Mouse (Mus musculus) midbrain, embryonic 13.5 days (tissue): ENCODE measurements at regions not wholly inside any gene's neighbourhood (a gene's known extent, or its start where the extent isn't known, plus 50 kb on each side); places are given as distances from the start of the nearest gene placed in this dataset.

Experiments used
- ATAC-seq: fragments of 200-750 bp; cut with Nextera tagmentation; 2 replicates; pipeline ENCODE4 v1.8.0; 2017; ENCODE audit warnings: mild to moderate bottlenecking, moderate TSS enrichment, moderate library complexity
- H3K27ac ChIP-seq: fragments of 300-500 bp; sonication (generic); 2 replicates; pipeline ENCODE4 v1.5.1; 2015; ENCODE audit warnings: inconsistent platforms, mild to moderate bottlenecking, moderate library complexity
- H3K27me3 ChIP-seq: fragments of 300-500 bp; sonication (generic); 2 replicates; pipeline ENCODE4 v1.6.1; 2015; ENCODE audit warnings: mild to moderate bottlenecking, inconsistent platforms
- H3K36me3 ChIP-seq: fragments of 300-500 bp; sonication (generic); 2 replicates; pipeline ENCODE4 v1.6.1; 2015; ENCODE audit warnings: mild to moderate bottlenecking, inconsistent platforms
- H3K4me1 ChIP-seq: fragments of 300-500 bp; sonication (generic); replicated peaks from 2 replicates; pipeline ENCODE4 v1.6.1; 2015; ENCODE audit warnings: inconsistent platforms
- H3K4me2 ChIP-seq: fragments of 300-500 bp; sonication (generic); replicated peaks from 2 replicates; pipeline ENCODE4 v1.6.1; 2015; ENCODE audit warnings: moderate library complexity, mild to moderate bottlenecking, inconsistent platforms
- H3K4me3 ChIP-seq: fragments of 300-500 bp; sonication (generic); replicated peaks from 2 replicates; pipeline ENCODE4 v1.5.1; 2015; ENCODE audit warnings: mild to moderate bottlenecking, inconsistent platforms
- H3K9ac ChIP-seq: fragments of 300-500 bp; sonication (generic); replicated peaks from 2 replicates; pipeline ENCODE4 v1.6.1; 2015; ENCODE audit warnings: mild to moderate bottlenecking, inconsistent platforms
- H3K9me3 ChIP-seq: fragments of 300-500 bp; sonication (generic); 2 replicates; pipeline ENCODE4 v1.6.1; 2016; ENCODE audit warnings: mild to moderate bottlenecking, inconsistent platforms
- WGBS: fragments of 180-500 bp; shearing (Covaris S2); methylation state at CpG from one replicate; pipeline ENCODE4 v1.1.7; 2015; 5-methylcytosine and 5-hydroxymethylcytosine counted together

GRCm38 (mm10) chr17:84893273-84894033 is 63.1 kb upstream of the Ppm1b start:
- Histone ChIP-seq H3K9ac (no peak overlapping the region), H3K36me3 (no peaks in the 10 kb centered on the region), H3K4me2 (no peak overlapping the region), H3K27ac (no peak overlapping the region), H3K9me3 (no peaks in the 10 kb centered on the region), H3K4me1 (no peaks in the 10 kb centered on the region), H3K27me3 (no peaks in the 10 kb centered on the region), H3K4me3 (no peak overlapping the region)
- WGBS = 81% methylated on average over 16 of the region's 16 CpGs
- ATAC-seq = no peak

GRCm38 (mm10) chr17:84895526-84895925 is 61.0 kb upstream of the Ppm1b start:
- H3K9ac ChIP-seq = no peak overlapping the region
- no peak overlapping the region for H3K4me2 ChIP-seq
- 85% methylated on average over 3 of the region's 3 CpGs for WGBS
- no peaks in the 10 kb centered on the region for H3K36me3 ChIP-seq
- no peaks in the 10 kb centered on the region for H3K4me1 ChIP-seq
- H3K27me3 ChIP-seq = no peaks in the 10 kb centered on the region
- no peak for ATAC-seq
- no peak overlapping the region for H3K4me3 ChIP-seq
- H3K27ac ChIP-seq = no peak overlapping the region
- H3K9me3 ChIP-seq = no peaks in the 10 kb centered on the region

- Histone ChIP-seq H3K27ac (no peak overlapping the region), H3K27me3 (no peaks in the 10 kb centered on the region), H3K4me2 (no peak overlapping the region), H3K4me1 (no peaks in the 10 kb centered on the region), H3K9ac (no peak overlapping the region), H3K9me3 (no peaks in the 10 kb centered on the region), H3K36me3 (no peaks in the 10 kb centered on the region), H3K4me3 (no peak overlapping the region)
- WGBS = 88% methylated on average over 5 of the region's 5 CpGs
- no peak for ATAC-seq
These were observed 60.0 kb upstream of the Ppm1b start for GRCm38 (mm10) chr17:84896572-84896971.

GRCm38 (mm10) chr17:84898407-84898806 is 58.1 kb upstream of the Ppm1b start:
- H3K4me2 ChIP-seq = no peak overlapping the region
- 93% methylated on average over 4 of the region's 4 CpGs for WGBS
- H3K27me3 ChIP-seq = no peaks in the 10 kb centered on the region
- H3K36me3 ChIP-seq = no peaks in the 10 kb centered on the region
- no peaks in the 10 kb centered on the region for H3K4me1 ChIP-seq
- H3K9ac ChIP-seq = no peak overlapping the region
- no peaks in the 10 kb centered on the region for H3K9me3 ChIP-seq
- no peak overlapping the region for H3K4me3 ChIP-seq
- no peak overlapping the region for H3K27ac ChIP-seq
- no peak for ATAC-seq

- ATAC-seq = no peak
- no peak overlapping the region for H3K9ac ChIP-seq
- WGBS = 86% methylated on average over 9 of the region's 9 CpGs
- no peaks in the 10 kb centered on the region for H3K9me3 ChIP-seq
- no peak overlapping the region for H3K4me2 ChIP-seq
- H3K36me3 ChIP-seq = no peaks in the 10 kb centered on the region
- H3K27me3 ChIP-seq = no peaks in the 10 kb centered on the region
- H3K4me1 ChIP-seq = no peaks in the 10 kb centered on the region
- H3K4me3 ChIP-seq = no peak overlapping the region
- no peak overlapping the region for H3K27ac ChIP-seq
These were observed 52.8 kb upstream of the Ppm1b start for GRCm38 (mm10) chr17:84903625-84904337.
